Mouse (Mus musculus) limb, embryonic 10.5 days (tissue): ENCODE measurements at regions not wholly inside any gene's neighbourhood (a gene's known extent, or its start where the extent isn't known, plus 50 kb on each side); places are given as distances from the start of the nearest gene placed in this dataset.

Experiments
- DNase-seq: peaks from one replicate; pipeline ENCODE4 v3.0.0-alpha.2; 2017; ENCODE audit warnings: low spot score
- H3K27ac ChIP-seq: fragments of 300-500 bp; sonication (generic); 2 replicates; pipeline ENCODE4 v1.5.1; 2016; ENCODE audit warnings: mild to moderate bottlenecking
- H3K27me3 ChIP-seq: fragments of 300-500 bp; sonication (generic); 2 replicates; pipeline ENCODE4 v1.6.1; 2016; ENCODE audit warnings: low read depth, mild to moderate bottlenecking; ENCODE audit not compliant: poor library complexity, severe bottlenecking
- H3K36me3 ChIP-seq: fragments of 300-500 bp; sonication (generic); 2 replicates; pipeline ENCODE4 v1.6.1; 2016; ENCODE audit warnings: mild to moderate bottlenecking, moderate library complexity
- H3K4me1 ChIP-seq: fragments of 300-500 bp; sonication (generic); 2 replicates; pipeline ENCODE4 v1.6.1; 2016
- H3K4me3 ChIP-seq: fragments of 300-500 bp; sonication (generic); 2 replicates; pipeline ENCODE4 v1.5.1; 2016; ENCODE audit warnings: mild to moderate bottlenecking, moderate library complexity
- H3K9me3 ChIP-seq: fragments of 300-500 bp; sonication (generic); replicated peaks from 2 replicates; pipeline ENCODE4 v1.6.1; 2016; ENCODE audit warnings: mild to moderate bottlenecking
- WGBS: fragments of 180-500 bp; shearing (Covaris S2); methylation state at CpG from one replicate; pipeline ENCODE4 v1.1.7; 2016; 5-methylcytosine and 5-hydroxymethylcytosine counted together

GRCm38 (mm10) chr13:118478487-118478886 lies 91.4 kb upstream of the Mrps30 start:
- H3K27ac ChIP-seq, result no peak overlapping the region
- H3K4me1 ChIP-seq, result peaks cover 12% of the 10 kb centered on the region
- no peak overlapping the region for H3K4me3 ChIP-seq
- no peaks in the 10 kb centered on the region for H3K9me3 ChIP-seq
- no peaks in the 10 kb centered on the region for H3K27me3 ChIP-seq
- no peaks in the 10 kb centered on the region for H3K36me3 ChIP-seq
- WGBS, result 72% methylated on average over 1 of the region's 1 CpGs
- DNase-seq, result no peak

GRCm38 (mm10) chr13:118472578-118472977 lies 85.5 kb upstream of the Mrps30 start:
- peak; percentile 54 for DNase-seq
- no peaks in the 10 kb centered on the region for H3K36me3 ChIP-seq
- no peak overlapping the region for H3K4me3 ChIP-seq
- H3K9me3 ChIP-seq, result no peaks in the 10 kb centered on the region
- H3K27me3 ChIP-seq, result no peaks in the 10 kb centered on the region
- peaks cover 19% of the 10 kb centered on the region for H3K4me1 ChIP-seq
- WGBS, result 36% methylated on average over 7 of the region's 7 CpGs
- peak overlapping the region; percentile 36 for H3K27ac ChIP-seq

GRCm38 (mm10) chr13:118459672-118460384 lies 72.8 kb upstream of the Mrps30 start:
- Histone ChIP-seq H3K36me3 (no peaks in the 10 kb centered on the region), H3K4me1 (peaks cover 7% of the 10 kb centered on the region), H3K27me3 (no peaks in the 10 kb centered on the region), H3K9me3 (no peaks in the 10 kb centered on the region), H3K4me3 (no peak overlapping the region), H3K27ac (peak overlapping the region; percentile 27; the same call in 1 of the 2 replicates)
- WGBS, result 69% methylated on average over 9 of the region's 9 CpGs
- DNase-seq, result no peak

- WGBS, result 68% methylated on average over 6 of the region's 6 CpGs
Measured at GRCm38 (mm10) chr13:118448977-118449705, 62.1 kb upstream of the Mrps30 start.

GRCm38 (mm10) chr13:118441322-118442064 lies 54.4 kb upstream of the Mrps30 start:
- DNase-seq, result no peak
- Histone ChIP-seq H3K36me3 (no peaks in the 10 kb centered on the region), H3K27me3 (no peaks in the 10 kb centered on the region), H3K27ac (no peak overlapping the region), H3K9me3 (no peaks in the 10 kb centered on the region), H3K4me1 (no peaks in the 10 kb centered on the region), H3K4me3 (no peak overlapping the region)
- WGBS, result 88% methylated on average over 5 of the region's 5 CpGs

More at GRCm38 (mm10) chr13:118448977-118449705, 62.1 kb upstream of the Mrps30 start:
- H3K4me3 ChIP-seq, result no peak overlapping the region
- no peak overlapping the region for H3K27ac ChIP-seq
- H3K36me3 ChIP-seq, result no peaks in the 10 kb centered on the region
- DNase-seq, result no peak
- H3K9me3 ChIP-seq, result no peaks in the 10 kb centered on the region
- H3K4me1 ChIP-seq, result peaks cover 5% of the 10 kb centered on the region; the same call in 1 of the 2 replicates
- no peaks in the 10 kb centered on the region for H3K27me3 ChIP-seq
